Mouse (Mus musculus) MEL-GATA-1-ER (cell line): ENCODE data around the gene Scand1.

ENCODE experiments used
- DNase-seq: peaks from one replicate; pipeline ENCODE4 v3.0.0-alpha.2; 2012; ENCODE audit warnings: low read depth; ENCODE audit errors: extremely low read depth

Scand1 gene

GRCm38 (mm10) chr2:156307261-156307660, 5.2 kb downstream of the Scand1 start:
- DNase-seq, result no peak

GRCm38 (mm10) chr2:156305818-156306217, 6.7 kb downstream of the Scand1 start:
- DNase-seq, result peak; percentile 44

- DNase-seq, result no peak
These were observed 8.2 kb downstream of the Scand1 start for GRCm38 (mm10) chr2:156304351-156304750.

GRCm38 (mm10) chr2:156302063-156302462, 10.4 kb downstream of the Scand1 start:
- DNase-seq, result no peak

- no peak for DNase-seq
These were observed 14.0 kb downstream of the Scand1 start for GRCm38 (mm10) chr2:156298458-156298857.

- DNase-seq, result no peak
These were observed 14.9 kb downstream of the Scand1 start for GRCm38 (mm10) chr2:156297653-156298052.

- DNase-seq, result no peak
These were observed 16.3 kb downstream of the Scand1 start for GRCm38 (mm10) chr2:156296190-156296589.

GRCm38 (mm10) chr2:156295601-156296063, 16.9 kb downstream of the Scand1 start:
- DNase-seq, result no peak

- DNase-seq, result no peak
These were observed 20.5 kb downstream of the Scand1 start for GRCm38 (mm10) chr2:156291998-156292397.

- DNase-seq, result no peak
These were observed 22.8 kb downstream of the Scand1 start for GRCm38 (mm10) chr2:156289552-156290160.

- no peak for DNase-seq
These were observed 24.3 kb downstream of the Scand1 start for GRCm38 (mm10) chr2:156288222-156288621.

GRCm38 (mm10) chr2:156286733-156287132, 25.8 kb downstream of the Scand1 start:
- no peak for DNase-seq

- DNase-seq, result no peak
These were observed 27.3 kb downstream of the Scand1 start for GRCm38 (mm10) chr2:156285161-156285560.

GRCm38 (mm10) chr2:156281227-156281626, 31.3 kb downstream of the Scand1 start:
- DNase-seq, result no peak

GRCm38 (mm10) chr2:156278226-156279017, 34.1 kb downstream of the Scand1 start:
- DNase-seq, result peak; percentile 39

GRCm38 (mm10) chr2:156272553-156272952, 40.0 kb downstream of the Scand1 start:
- DNase-seq, result no peak

- DNase-seq, result no peak
These were observed 44.9 kb downstream of the Scand1 start for GRCm38 (mm10) chr2:156267636-156268035.

GRCm38 (mm10) chr2:156263204-156263893, 49.2 kb downstream of the Scand1 start:
- DNase-seq, result no peak
